Mouse (Mus musculus): ENCODE measurements around the gene Il24. TPM values are rescaled to one million over a fixed set of nuclear protein-coding genes. Genes with fewer than 3 reads are reported as not detected.

Gene Il24
- polyA plus RNA-seq, 1 experiment from 2014 or later, result not detected

DNA sequence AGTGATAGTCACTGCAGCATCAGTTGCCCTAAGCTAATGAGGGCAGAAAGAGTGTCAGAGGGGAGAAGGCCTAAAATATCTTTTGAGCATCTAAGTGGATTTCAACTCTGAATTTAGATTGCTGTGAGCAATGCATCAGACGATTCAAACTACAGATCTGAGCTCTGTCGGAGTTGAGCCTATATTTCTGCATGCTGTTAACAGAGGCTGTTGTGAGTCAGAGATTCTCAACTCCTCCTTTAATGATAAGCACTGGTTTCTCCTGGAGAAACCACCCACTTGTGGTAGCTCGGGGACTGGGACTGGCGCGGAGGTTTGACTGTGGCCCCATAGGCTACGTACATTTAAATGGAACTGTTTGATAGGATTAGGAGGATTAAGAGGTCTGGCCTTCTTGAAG, 7.2 kb upstream of the Il24 start:
- no peak overlapping the region for H3K9ac ChIP-seq (ENCODE audit: low read length)
- no peaks in the 10 kb centered on the region for H3K27me3 ChIP-seq (ENCODE audit: control insufficient read depth, insufficient read depth, low read length)
- TF ChIP-seq EP300 (optimal IDR thresholded peaks at IDR 0.05) (no peak), CTCF (IDR thresholded peaks at IDR 0.05; ENCODE audit: low read depth) (no peak)
- H3K4me3 ChIP-seq (ENCODE audit: low read depth, low read length), result no peak overlapping the region
- ATAC-seq (ENCODE audit: low FRiP score, low TSS enrichment) (no peak), DNase-seq (ENCODE audit: low spot score) (no peak)
- no peaks in the 10 kb centered on the region for H3K36me3 ChIP-seq (ENCODE audit: control insufficient read depth, insufficient read depth, low read length)
- 65% methylated on average over 6 of the region's 6 CpGs for WGBS
- no peaks in the 10 kb centered on the region for H3K4me1 ChIP-seq (replicated peaks; ENCODE audit: control insufficient read depth, insufficient read depth)
- H3K9me3 ChIP-seq (ENCODE audit: control insufficient read depth, low read length), result no peaks in the 10 kb centered on the region
- no peak overlapping the region for H3K4me2 ChIP-seq (replicated peaks; ENCODE audit: low read depth)
- H3K27ac ChIP-seq (replicated peaks), result no peak overlapping the region

DNA sequence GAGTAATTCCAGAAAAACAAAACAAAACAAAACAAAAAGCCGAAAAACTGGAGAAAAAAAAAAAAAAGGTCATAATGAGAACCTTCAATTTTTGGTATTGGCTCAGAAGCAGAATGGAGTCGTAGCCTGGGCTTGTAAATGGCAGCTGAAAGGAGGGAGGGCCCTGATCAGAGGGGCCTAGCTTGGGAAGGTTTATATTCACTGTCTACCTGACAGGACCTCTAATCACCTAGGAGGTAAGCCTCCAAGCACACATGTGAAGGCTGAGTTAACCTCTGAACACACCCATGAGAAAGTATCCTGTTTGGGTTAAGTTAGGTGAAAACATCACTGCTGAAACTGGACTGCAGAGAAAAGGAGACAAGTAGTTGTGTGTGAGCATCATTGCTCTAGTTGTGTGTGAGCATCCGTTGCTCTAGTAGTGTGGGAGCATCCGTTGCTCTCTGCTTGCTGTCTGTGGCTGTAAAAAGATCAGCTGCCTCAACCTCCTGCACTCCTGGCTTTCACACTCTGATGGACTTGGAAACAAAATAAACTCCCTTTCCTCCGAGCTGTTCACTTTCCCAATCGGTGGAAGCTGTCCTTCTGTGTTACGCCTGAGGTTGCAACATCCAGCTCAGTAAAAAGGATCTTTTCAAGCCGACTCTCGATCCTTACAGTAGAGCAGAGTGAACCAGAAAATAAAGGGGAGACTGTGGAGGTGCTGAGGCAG, 6.2 kb upstream of the Il24 start:
- DNase-seq (ENCODE audit: low spot score) (no peak), ATAC-seq (ENCODE audit: low FRiP score, low TSS enrichment) (no peak)
- no peak overlapping the region for H3K4me2 ChIP-seq (replicated peaks; ENCODE audit: low read depth)
- H3K27ac ChIP-seq (replicated peaks), result no peak overlapping the region
- no peak for TF ChIP-seq EP300 (optimal IDR thresholded peaks at IDR 0.05)
- no peak for TF ChIP-seq CTCF (IDR thresholded peaks at IDR 0.05; ENCODE audit: low read depth)
- H3K9me3 ChIP-seq (ENCODE audit: control insufficient read depth, low read length), result no peaks in the 10 kb centered on the region
- no peaks in the 10 kb centered on the region for H3K27me3 ChIP-seq (ENCODE audit: control insufficient read depth, insufficient read depth, low read length)
- H3K4me3 ChIP-seq (ENCODE audit: low read depth, low read length), result no peak overlapping the region
- no peak overlapping the region for H3K9ac ChIP-seq (ENCODE audit: low read length)
- WGBS, result 63% methylated on average over 9 of the region's 9 CpGs
- H3K36me3 ChIP-seq (ENCODE audit: control insufficient read depth, insufficient read depth, low read length), result no peaks in the 10 kb centered on the region
- no peaks in the 10 kb centered on the region for H3K4me1 ChIP-seq (replicated peaks; ENCODE audit: control insufficient read depth, insufficient read depth)

DNA sequence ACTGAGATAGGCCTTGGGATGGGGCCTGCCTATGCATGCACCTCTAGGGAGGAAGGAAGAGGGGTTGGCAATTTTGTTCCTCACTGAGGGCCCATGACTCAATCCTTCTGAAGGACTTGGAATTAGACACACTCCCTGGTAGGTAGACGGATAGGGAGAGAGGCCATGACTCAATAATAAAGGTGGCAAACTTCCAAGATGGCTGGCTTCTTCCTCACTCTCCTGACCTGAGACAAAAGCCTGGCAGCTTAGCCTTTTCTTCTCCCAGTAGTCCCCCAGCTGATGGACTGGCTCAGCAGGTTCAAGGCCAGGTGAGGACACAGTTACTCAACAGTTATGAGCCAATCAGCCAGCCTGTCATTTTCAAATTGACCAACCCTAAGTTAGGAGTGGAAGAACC, 5.2 kb upstream of the Il24 start:
- 43% methylated on average over 1 of the region's 1 CpGs for WGBS
- no peak for DNase-seq (ENCODE audit: low spot score)
- no peak overlapping the region for H3K4me3 ChIP-seq (ENCODE audit: low read depth, low read length)
- peak; percentile 40; the same call in 1 of the 2 replicates for ATAC-seq (ENCODE audit: low FRiP score, low TSS enrichment)
- no peaks in the 10 kb centered on the region for H3K4me1 ChIP-seq (replicated peaks; ENCODE audit: control insufficient read depth, insufficient read depth)
- no peaks in the 10 kb centered on the region for H3K9me3 ChIP-seq (ENCODE audit: control insufficient read depth, low read length)
- no peaks in the 10 kb centered on the region for H3K36me3 ChIP-seq (ENCODE audit: control insufficient read depth, insufficient read depth, low read length)
- H3K9ac ChIP-seq (ENCODE audit: low read length), result no peak overlapping the region
- no peak overlapping the region for H3K27ac ChIP-seq (replicated peaks)
- TF ChIP-seq CTCF (IDR thresholded peaks at IDR 0.05; ENCODE audit: low read depth) (no peak), EP300 (optimal IDR thresholded peaks at IDR 0.05) (no peak)
- H3K4me2 ChIP-seq (replicated peaks; ENCODE audit: low read depth), result no peak overlapping the region
- H3K27me3 ChIP-seq (ENCODE audit: control insufficient read depth, insufficient read depth, low read length), result no peaks in the 10 kb centered on the region

DNA sequence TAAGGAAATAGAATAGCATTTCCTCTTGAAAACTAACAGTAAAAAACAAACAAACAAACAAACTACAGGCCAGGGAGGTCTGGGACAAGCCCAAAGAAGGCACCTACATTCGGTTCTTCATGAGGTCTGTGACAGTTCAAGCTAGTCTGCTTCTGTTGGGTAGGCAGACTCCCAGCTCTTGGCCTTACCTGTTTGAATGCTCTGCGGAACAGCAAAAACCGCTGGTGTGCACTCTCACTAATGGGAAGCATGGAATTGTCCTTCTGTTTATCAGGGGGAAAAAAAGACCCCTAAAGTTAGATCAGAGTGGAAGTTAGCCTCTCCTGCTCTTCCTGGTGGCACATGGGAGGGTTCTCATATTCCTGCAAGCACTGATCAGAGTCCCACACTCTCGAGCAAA, 4.1 kb downstream of the Il24 start:
- no peak for ATAC-seq (ENCODE audit: low FRiP score, low TSS enrichment)
- Histone ChIP-seq H3K4me3 (ENCODE audit: low read depth, low read length) (no peak overlapping the region), H3K36me3 (ENCODE audit: control insufficient read depth, insufficient read depth, low read length) (no peaks in the 10 kb centered on the region), H3K9ac (ENCODE audit: low read length) (no peak overlapping the region), H3K27me3 (ENCODE audit: control insufficient read depth, insufficient read depth, low read length) (peaks cover under 1% of the 10 kb centered on the region; the same call in 1 of the 2 replicates), H3K4me2 (replicated peaks; ENCODE audit: low read depth) (no peak overlapping the region), H3K27ac (replicated peaks) (no peak overlapping the region), H3K9me3 (ENCODE audit: control insufficient read depth, low read length) (no peaks in the 10 kb centered on the region), H3K4me1 (replicated peaks; ENCODE audit: control insufficient read depth, insufficient read depth) (peaks cover 2% of the 10 kb centered on the region; the same call in 1 of the 2 replicates)
- 89% methylated on average over 4 of the region's 4 CpGs for WGBS
- TF ChIP-seq EP300 (optimal IDR thresholded peaks at IDR 0.05) (no peak), CTCF (IDR thresholded peaks at IDR 0.05; ENCODE audit: low read depth) (no peak)
- no peak for DNase-seq (ENCODE audit: low spot score)

DNA sequence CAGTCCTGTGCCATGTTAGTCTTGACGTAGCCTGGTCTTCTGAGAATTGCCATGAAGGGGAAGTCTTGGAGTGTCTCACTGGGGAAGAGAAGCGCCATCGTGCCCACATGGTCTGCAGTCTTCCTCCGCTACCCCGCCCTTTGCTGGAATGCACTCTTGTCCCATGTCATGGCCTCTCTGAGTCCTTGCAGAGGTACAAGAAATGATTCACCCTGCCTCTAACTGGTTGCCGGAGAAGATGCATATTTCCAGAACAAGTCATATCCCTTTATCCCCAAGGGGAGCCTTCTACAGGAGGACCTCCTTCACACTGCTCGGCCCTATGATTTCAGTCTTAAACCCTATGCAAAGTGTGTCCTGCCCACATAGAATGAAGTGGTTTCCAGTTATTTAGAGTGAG, 7.3 kb downstream of the Il24 start:
- H3K27me3 ChIP-seq (ENCODE audit: control insufficient read depth, insufficient read depth, low read length), result peaks cover 7% of the 10 kb centered on the region; the same call in 1 of the 2 replicates
- no peak overlapping the region for H3K4me3 ChIP-seq (ENCODE audit: low read depth, low read length)
- TF ChIP-seq EP300 (optimal IDR thresholded peaks at IDR 0.05) (no peak), CTCF (IDR thresholded peaks at IDR 0.05; ENCODE audit: low read depth) (no peak)
- no peaks in the 10 kb centered on the region for H3K9me3 ChIP-seq (ENCODE audit: control insufficient read depth, low read length)
- H3K4me1 ChIP-seq (replicated peaks; ENCODE audit: control insufficient read depth, insufficient read depth), result peaks cover 4% of the 10 kb centered on the region; the same call in 1 of the 2 replicates
- no peak overlapping the region for H3K27ac ChIP-seq (replicated peaks)
- WGBS, result 77% methylated on average over 7 of the region's 7 CpGs
- no peaks in the 10 kb centered on the region for H3K36me3 ChIP-seq (ENCODE audit: control insufficient read depth, insufficient read depth, low read length)
- H3K9ac ChIP-seq (ENCODE audit: low read length), result no peak overlapping the region
- DNase-seq (ENCODE audit: low spot score) (no peak), ATAC-seq (ENCODE audit: low FRiP score, low TSS enrichment) (no peak)
- no peak overlapping the region for H3K4me2 ChIP-seq (replicated peaks; ENCODE audit: low read depth)

DNA sequence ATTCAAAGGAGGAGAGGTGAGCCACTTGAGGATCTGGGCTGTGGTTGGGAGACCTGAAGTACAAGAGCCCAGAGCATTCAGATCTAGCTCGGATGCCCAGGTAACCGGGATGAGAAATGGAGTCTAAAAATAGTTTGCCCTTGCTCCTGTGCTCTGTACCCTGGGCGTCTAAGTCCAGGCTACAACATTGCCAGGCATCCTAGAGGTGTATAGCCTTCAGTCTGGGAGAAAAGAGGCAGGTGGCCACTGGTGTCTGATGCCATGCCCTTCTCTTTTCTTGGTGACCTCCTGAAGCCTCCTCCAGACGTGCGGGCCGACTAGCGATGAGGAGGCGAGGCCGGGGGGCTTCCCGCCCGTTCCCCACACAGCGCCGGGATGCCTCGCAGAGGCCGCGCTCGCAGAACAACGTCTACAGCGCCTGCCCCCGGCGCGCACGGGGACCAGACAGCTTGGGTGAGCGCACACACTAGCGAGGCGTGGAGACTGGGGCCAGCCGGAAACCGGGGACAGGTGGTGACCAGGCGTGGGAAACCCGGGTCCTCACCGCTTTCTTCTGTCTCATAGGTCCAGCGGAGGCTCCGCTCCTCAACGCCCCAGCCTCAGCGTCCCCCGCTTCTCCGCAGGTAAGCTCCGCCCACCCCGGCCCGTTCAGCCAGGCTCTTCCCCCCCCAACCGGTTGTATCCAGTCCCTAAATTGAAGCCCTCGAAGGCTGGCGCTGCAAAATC, 9.2 kb downstream of the Il24 start:
- H3K4me1 ChIP-seq (replicated peaks; ENCODE audit: control insufficient read depth, insufficient read depth), result peaks cover 4% of the 10 kb centered on the region; the same call in 1 of the 2 replicates
- H3K27me3 ChIP-seq (ENCODE audit: control insufficient read depth, insufficient read depth, low read length), result peaks cover 7% of the 10 kb centered on the region; the same call in 1 of the 2 replicates
- no peak overlapping the region for H3K9ac ChIP-seq (ENCODE audit: low read length)
- H3K4me3 ChIP-seq (ENCODE audit: low read depth, low read length), result peak overlapping the region; percentile 38
- no peaks in the 10 kb centered on the region for H3K9me3 ChIP-seq (ENCODE audit: control insufficient read depth, low read length)
- peak; percentile 38 for DNase-seq (ENCODE audit: low spot score)
- peak overlapping the region; percentile 64 for H3K4me2 ChIP-seq (replicated peaks; ENCODE audit: low read depth)
- no peaks in the 10 kb centered on the region for H3K36me3 ChIP-seq (ENCODE audit: control insufficient read depth, insufficient read depth, low read length)
- H3K27ac ChIP-seq (replicated peaks), result no peak overlapping the region
- peak; percentile 38; the same call in 1 of the 2 replicates for ATAC-seq (ENCODE audit: low FRiP score, low TSS enrichment)
- 3% methylated on average over 43 of the region's 43 CpGs for WGBS
- TF ChIP-seq EP300 (optimal IDR thresholded peaks at IDR 0.05) (no peak), CTCF (IDR thresholded peaks at IDR 0.05; ENCODE audit: low read depth) (no peak; the same call in 1 of the 2 replicates)
